Mouse (Mus musculus) forebrain, postnatal 0 days (tissue): ENCODE measurements around the gene Mymx. TPM values are rescaled to one million over a fixed set of nuclear protein-coding genes. Genes with fewer than 3 reads are reported as not detected.

Experiments
- ATAC-seq: fragments of 200-750 bp; cut with Nextera tagmentation; 2 replicates; pipeline ENCODE4 v1.8.0; 2017; ENCODE audit warnings: mild to moderate bottlenecking, moderate library complexity
- DNase-seq: peaks from one replicate; pipeline ENCODE4 v3.0.0-alpha.2; 2015
- H3K27ac ChIP-seq: fragments of 300-500 bp; sonication (generic); 2 replicates; pipeline ENCODE4 v1.5.1; 2014; ENCODE audit warnings: low read depth, mild to moderate bottlenecking, antibody characterized with exemption, low read length, moderate library complexity, mixed read lengths
- H3K27me3 ChIP-seq: fragments of 300-500 bp; sonication (generic); 2 replicates; pipeline ENCODE4 v1.6.1; 2014; ENCODE audit warnings: mild to moderate bottlenecking, low read length, mixed read lengths; ENCODE audit not compliant: insufficient read depth
- H3K36me3 ChIP-seq: fragments of 300-500 bp; sonication (generic); 2 replicates; pipeline ENCODE4 v1.6.1; 2014; ENCODE audit warnings: mild to moderate bottlenecking, moderate library complexity; ENCODE audit not compliant: insufficient read depth
- H3K4me1 ChIP-seq: fragments of 300-500 bp; sonication (generic); 2 replicates; pipeline ENCODE4 v1.6.1; 2014; ENCODE audit warnings: antibody characterized with exemption; ENCODE audit not compliant: insufficient read depth
- H3K4me2 ChIP-seq: fragments of 300-500 bp; sonication (generic); 2 replicates; pipeline ENCODE4 v1.6.1; 2014; ENCODE audit warnings: low read depth, mild to moderate bottlenecking, moderate library complexity
- H3K4me3 ChIP-seq: fragments of 300-500 bp; sonication (generic); 2 replicates; pipeline ENCODE4 v1.5.1; 2014; ENCODE audit warnings: low read depth, low read length, mixed read lengths
- H3K9ac ChIP-seq: fragments of 300-500 bp; sonication (generic); 2 replicates; pipeline ENCODE4 v1.6.1; 2014; ENCODE audit warnings: mild to moderate bottlenecking
- H3K9me3 ChIP-seq: fragments of 300-500 bp; sonication (generic); 2 replicates; pipeline ENCODE4 v1.6.1; 2016; ENCODE audit warnings: low read length
- CTCF ChIP-seq: sonication (generic); IDR thresholded peaks from 2 replicates; pipeline ENCODE4 v1.5.1; 2016; ENCODE audit warnings: antibody characterized with exemption, control low read depth, low read depth
- WGBS: fragments of 180-500 bp; shearing (Covaris S2); extraction: QIAGEN DNeasy Blood & Tissue Kit; methylation state at CpG from one replicate; pipeline ENCODE4 v1.1.7; 2014; 5-methylcytosine and 5-hydroxymethylcytosine counted together
- polyA plus RNA-seq: library from polyadenylated mRNA; unstranded; fragments of >200 nt; fragmentation: Nextera tagmentation; extraction: Ambion mirVana; gene quantifications from 2 replicates; pipeline ENCODE4 v1.2.1, GENCODE M21; 2015
- total RNA-seq: library from RNA; depleted of rRNA; stranded (reverse); fragments of >200 nt; gene quantifications from 2 replicates; pipeline ENCODE4 v1.2.3, GENCODE M21; 2014

Mymx gene
- total and polyA plus RNA-seq, 2 experiments from 2014 or later = not detected

DNA sequence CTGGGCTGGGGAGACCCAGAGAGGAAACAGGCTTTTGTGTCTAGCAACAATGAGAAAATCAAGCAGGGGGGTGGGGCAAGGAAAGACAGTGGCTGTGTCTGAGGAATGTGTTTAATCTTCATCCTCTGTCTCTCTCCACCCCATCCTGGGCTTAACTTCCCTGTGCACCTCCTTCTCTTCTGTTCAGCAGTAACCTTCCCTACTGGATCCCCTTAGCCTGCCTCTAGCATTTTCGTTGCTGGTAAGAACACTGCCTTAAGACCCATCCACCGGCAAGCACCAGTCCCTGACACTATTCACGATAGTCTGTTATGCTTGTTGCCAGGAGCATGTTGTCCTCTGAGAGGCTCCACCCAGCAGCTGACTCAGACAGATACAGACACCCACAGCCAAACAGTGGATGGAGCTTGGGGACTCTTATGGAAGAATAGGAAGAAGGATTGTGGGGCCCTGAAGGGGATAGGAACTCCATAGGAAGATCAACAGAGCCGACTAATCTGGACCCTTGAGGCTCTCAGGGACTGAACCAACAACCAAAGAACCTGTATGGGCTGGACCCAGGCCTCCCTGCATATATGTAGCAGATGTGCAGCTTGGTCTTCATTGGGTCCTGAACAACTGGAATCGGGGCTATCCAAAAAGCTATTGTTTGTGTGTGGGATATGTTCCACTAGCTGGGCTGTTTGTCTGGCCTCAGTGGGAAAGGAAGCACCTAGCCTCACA is 8.4 kb upstream of the Mymx start:
- Histone ChIP-seq H3K27ac (no peak overlapping the region), H3K4me2 (no peak overlapping the region), H3K4me1 (no peaks in the 10 kb centered on the region), H3K4me3 (no peak overlapping the region), H3K36me3 (no peaks in the 10 kb centered on the region), H3K9me3 (no peaks in the 10 kb centered on the region), H3K9ac (no peak overlapping the region), H3K27me3 (no peaks in the 10 kb centered on the region)
- no peak for DNase-seq
- WGBS = 28% methylated on average over 5 of the region's 5 CpGs
- ATAC-seq = no peak
- no peak for TF ChIP-seq CTCF

DNA sequence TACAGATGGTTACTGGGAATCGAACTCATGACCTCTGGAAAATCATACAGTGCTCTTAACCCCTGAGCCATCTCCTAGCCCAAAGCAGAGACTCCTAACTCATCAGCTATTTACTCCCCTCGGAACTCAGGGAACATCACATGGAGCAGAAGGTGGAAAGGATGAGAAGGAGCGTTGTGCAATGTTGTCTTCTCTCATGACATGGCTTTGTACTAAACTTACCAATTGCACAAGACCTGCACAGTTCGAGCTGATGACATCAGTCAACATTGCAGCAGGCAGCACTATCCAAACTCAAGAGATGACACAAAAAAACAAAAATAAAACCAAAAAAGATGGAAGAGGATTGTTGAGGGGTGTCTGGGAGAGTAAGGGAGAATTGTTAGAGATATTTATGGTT is 6.5 kb upstream of the Mymx start:
- Histone ChIP-seq H3K4me2 (no peak overlapping the region), H3K4me3 (no peak overlapping the region), H3K36me3 (no peaks in the 10 kb centered on the region), H3K9me3 (no peaks in the 10 kb centered on the region), H3K27ac (no peak overlapping the region), H3K4me1 (no peaks in the 10 kb centered on the region), H3K9ac (no peak overlapping the region), H3K27me3 (no peaks in the 10 kb centered on the region)
- WGBS = 93% methylated on average over 4 of the region's 4 CpGs
- TF ChIP-seq CTCF = no peak
- DNase-seq = no peak
- no peak for ATAC-seq

- H3K27ac ChIP-seq = no peak overlapping the region
- TF ChIP-seq CTCF = no peak
- H3K4me3 ChIP-seq = no peak overlapping the region
- H3K4me1 ChIP-seq = no peaks in the 10 kb centered on the region
- DNase-seq (no peak), ATAC-seq (no peak)
- no peaks in the 10 kb centered on the region for H3K9me3 ChIP-seq
- H3K27me3 ChIP-seq = 0 out of 2 replicates have a peak, but pooled peaks cover 2% of the 10 kb centered on the region
- H3K4me2 ChIP-seq = no peak overlapping the region
- no peak overlapping the region for H3K9ac ChIP-seq
- 70% methylated on average over 15 of the region's 15 CpGs for WGBS
- no peaks in the 10 kb centered on the region for H3K36me3 ChIP-seq
Observed at GRCm38 (mm10) chr17:45606992-45607879, 5.3 kb upstream of the Mymx start.

DNA sequence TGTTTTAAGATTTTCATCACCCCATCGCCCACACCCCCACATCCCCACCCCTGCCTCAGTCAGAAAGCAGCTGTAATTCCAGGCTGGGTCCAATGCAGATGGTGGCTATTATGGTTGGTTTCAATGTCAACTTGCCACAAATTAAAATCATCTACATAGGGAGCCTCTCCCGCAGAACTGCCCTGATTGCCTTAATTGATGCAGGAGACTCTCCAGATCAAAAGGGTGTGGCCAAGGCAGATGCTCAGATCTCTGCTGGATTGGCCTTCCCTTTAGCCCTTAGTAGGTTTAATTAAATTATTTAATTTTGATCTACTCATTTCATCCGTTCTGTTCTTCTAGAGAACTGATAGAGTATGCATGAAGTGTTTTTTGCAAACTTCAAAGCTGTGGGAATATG is 1.1 kb upstream of the Mymx start:
- no peak overlapping the region for H3K4me3 ChIP-seq
- H3K36me3 ChIP-seq = no peaks in the 10 kb centered on the region
- WGBS = 67% methylated on average over 3 of the region's 3 CpGs
- ATAC-seq = no peak
- no peak for DNase-seq
- H3K27ac ChIP-seq = no peak overlapping the region
- no peaks in the 10 kb centered on the region for H3K4me1 ChIP-seq
- H3K27me3 ChIP-seq = peaks cover 7% of the 10 kb centered on the region; the same call in 1 of the 2 replicates
- no peak overlapping the region for H3K9ac ChIP-seq
- no peak for TF ChIP-seq CTCF
- H3K9me3 ChIP-seq = no peaks in the 10 kb centered on the region
- no peak overlapping the region for H3K4me2 ChIP-seq

DNA sequence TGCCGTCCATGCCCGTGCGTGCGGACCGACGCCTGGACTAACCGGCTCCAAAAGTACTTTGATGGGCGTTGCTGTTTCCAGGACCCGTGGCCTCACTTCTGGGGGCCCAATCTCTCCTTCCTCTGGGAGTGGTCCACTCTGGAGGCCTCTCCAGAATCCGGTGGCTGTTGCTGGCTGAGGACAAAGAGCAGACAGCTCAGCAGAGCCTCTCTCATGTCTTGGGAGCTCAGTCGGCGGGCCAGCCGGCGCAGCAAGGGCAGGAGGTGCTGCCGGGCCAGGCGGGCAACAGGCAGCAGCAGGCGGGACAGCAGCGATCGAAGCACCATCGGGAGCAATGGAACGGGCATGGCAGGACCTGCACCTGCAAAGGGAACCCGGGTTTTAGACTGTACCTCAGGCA is 577 bp downstream of the Mymx start:
- Histone ChIP-seq H3K36me3 (no peaks in the 10 kb centered on the region), H3K9me3 (no peaks in the 10 kb centered on the region), H3K27ac (no peak overlapping the region), H3K4me2 (no peak overlapping the region), H3K4me3 (no peak overlapping the region), H3K27me3 (peaks cover 7% of the 10 kb centered on the region; the same call in 1 of the 2 replicates), H3K4me1 (peaks cover 2% of the 10 kb centered on the region; the same call in 1 of the 2 replicates), H3K9ac (no peak overlapping the region)
- WGBS = 19% methylated on average over 22 of the region's 22 CpGs
- TF ChIP-seq CTCF = no peak
- no peak for ATAC-seq
- no peak for DNase-seq

GRCm38 (mm10) chr17:45600267-45600666 is 1.6 kb downstream of the Mymx start:
- WGBS = 67% methylated on average over 8 of the region's 8 CpGs
- Histone ChIP-seq H3K9ac (no peak overlapping the region), H3K27me3 (peaks cover 7% of the 10 kb centered on the region; the same call in 1 of the 2 replicates), H3K27ac (no peak overlapping the region), H3K36me3 (no peaks in the 10 kb centered on the region), H3K4me1 (peaks cover 10% of the 10 kb centered on the region), H3K4me3 (no peak overlapping the region), H3K9me3 (no peaks in the 10 kb centered on the region), H3K4me2 (no peak overlapping the region)
- DNase-seq = no peak
- TF ChIP-seq CTCF = no peak
- no peak for ATAC-seq
